ENCODE assay signal across 15 mouse cellular contexts in genomic region chr9:61622933-61623332, GRCm38 (mm10).
DNase-seq lines count a peak whose midpoint lies in the region; ATAC-seq and TF ChIP-seq lines count a peak whose summit lies in the region.
"Had no signal": no experiment of that assay in that cellular context is flagged by ENCODE, and none has a peak within 500 bp of the region (broad histone marks: within the 10 kb centered on the region; RNA-seq: fewer than 3 reads in every experiment).

No protein-coding gene starts in this region.

- peak; percentile 84 for ATAC-seq in forebrain, embryonic 13.5 days
- ATAC-seq in hindbrain, embryonic 15.5 days (ENCODE audit: low FRiP score, low read depth): peak; percentile 83
- no peak for ATAC-seq in midbrain, postnatal 0 days (ENCODE audit: low FRiP score)
- ATAC-seq: intestine, embryonic 16.5 days had no signal

- H3K4me3 ChIP-seq in forebrain, embryonic 13.5 days: no peak overlapping the region
- no peak overlapping the region for H3K4me3 ChIP-seq in hindbrain, embryonic 15.5 days
- H3K4me3 ChIP-seq in midbrain, postnatal 0 days (ENCODE audit: low read depth, low read length): no peak overlapping the region
- H3K4me3 ChIP-seq: embryonic facial prominence, embryonic 13.5 days; lung, embryonic 15.5 days had no signal

- 0 out of 2 replicates have a peak overlapping the region, but pooled peaks have one; percentile 16 for H3K27ac ChIP-seq in forebrain, embryonic 13.5 days
- no peak overlapping the region for H3K27ac ChIP-seq in hindbrain, embryonic 15.5 days (replicated peaks)
- H3K27ac ChIP-seq in midbrain, postnatal 0 days (ENCODE audit: low read depth, low read length): no peak overlapping the region
- H3K27ac ChIP-seq: embryonic facial prominence, embryonic 13.5 days; kidney, postnatal 0 days; lung, embryonic 15.5 days had no signal

- peak; percentile 54 for DNase-seq in brain, embryonic 18.5 days (ENCODE audit: low read depth, low spot score)
- DNase-seq in midbrain, postnatal 0 days (ENCODE audit: low spot score): peak; percentile 81
- no peak for DNase-seq in lung, postnatal 10 days
- DNase-seq in gastrocnemius, postnatal 10 days: no peak
- no peak for DNase-seq in heart, postnatal 4 days
- DNase-seq in T-cell, adult 2 months (ENCODE audit: low spot score): no peak
- DNase-seq: heart, postnatal 10 days; layer of hippocampus, adult 9-11 months; thymus, postnatal 14 days had no signal

- WGBS in forebrain, embryonic 13.5 days: 5% methylated on average over 7 of the region's 7 CpGs
- 13% methylated on average over 7 of the region's 7 CpGs for WGBS in hindbrain, embryonic 15.5 days
- 31% methylated on average over 7 of the region's 7 CpGs for WGBS in midbrain, postnatal 0 days

- no peaks in the 10 kb centered on the region for H3K36me3 ChIP-seq in forebrain, embryonic 13.5 days (ENCODE audit: poor library complexity, severe bottlenecking)
- no peaks in the 10 kb centered on the region for H3K36me3 ChIP-seq in hindbrain, embryonic 15.5 days
- H3K36me3 ChIP-seq in midbrain, postnatal 0 days (ENCODE audit: insufficient read depth, low read length): no peaks in the 10 kb centered on the region
- H3K36me3 ChIP-seq: embryonic facial prominence, embryonic 13.5 days; lung, embryonic 15.5 days had no signal

- H3K4me2 ChIP-seq in forebrain, embryonic 13.5 days: peak overlapping the region; percentile 17; the same call in 1 of the 2 replicates
- no peak overlapping the region for H3K4me2 ChIP-seq in hindbrain, embryonic 15.5 days
- H3K4me2 ChIP-seq in midbrain, postnatal 0 days (ENCODE audit: low read depth, low read length, poor library complexity, severe bottlenecking): no peak overlapping the region
- H3K4me2 ChIP-seq: embryonic facial prominence, embryonic 13.5 days; lung, embryonic 15.5 days had no signal

- H3K4me1 ChIP-seq in forebrain, embryonic 13.5 days: peaks cover 80% of the 10 kb centered on the region
- H3K4me1 ChIP-seq in hindbrain, embryonic 15.5 days (replicated peaks): peaks cover 31% of the 10 kb centered on the region
- peaks cover 7% of the 10 kb centered on the region; the same call in 1 of the 2 replicates for H3K4me1 ChIP-seq in midbrain, postnatal 0 days (ENCODE audit: insufficient read depth, low read length)
- H3K4me1 ChIP-seq: lung, embryonic 15.5 days had no signal

- no peaks in the 10 kb centered on the region for H3K27me3 ChIP-seq in forebrain, embryonic 13.5 days
- peaks cover 8% of the 10 kb centered on the region for H3K27me3 ChIP-seq in hindbrain, embryonic 15.5 days
- no peaks in the 10 kb centered on the region for H3K27me3 ChIP-seq in midbrain, postnatal 0 days (ENCODE audit: insufficient read depth, low read length)
- H3K27me3 ChIP-seq: lung, embryonic 15.5 days had no signal

- no peak overlapping the region for H3K9ac ChIP-seq in forebrain, embryonic 13.5 days
- no peak overlapping the region for H3K9ac ChIP-seq in hindbrain, embryonic 15.5 days
- H3K9ac ChIP-seq in midbrain, postnatal 0 days (replicated peaks; ENCODE audit: low read length, poor library complexity, severe bottlenecking): no peak overlapping the region
- H3K9ac ChIP-seq: embryonic facial prominence, embryonic 13.5 days; lung, embryonic 15.5 days had no signal

- no peaks in the 10 kb centered on the region for H3K9me3 ChIP-seq in forebrain, embryonic 13.5 days (replicated peaks)
- no peaks in the 10 kb centered on the region for H3K9me3 ChIP-seq in hindbrain, embryonic 15.5 days
- no peaks in the 10 kb centered on the region for H3K9me3 ChIP-seq in midbrain, postnatal 0 days (ENCODE audit: low read length)
- H3K9me3 ChIP-seq: embryonic facial prominence, embryonic 13.5 days; lung, embryonic 15.5 days had no signal

- no peak for TF ChIP-seq CTCF in midbrain, postnatal 0 days (IDR thresholded peaks at IDR 0.05)

Comparison
In these comparisons a context has a peak if more than half of its experiments do, and no peak if none do; other contexts are left out.
1. DNase-seq: peak in brain, embryonic 18.5 days (single experiment) and midbrain, postnatal 0 days (single experiment); none in lung, postnatal 10 days (single experiment), gastrocnemius, postnatal 10 days (single experiment), heart, postnatal 4 days (single experiment) and T-cell, adult 2 months (single experiment).